Mouse (Mus musculus): ENCODE measurements around the gene Celf1. TPM values are rescaled to one million over a fixed set of nuclear protein-coding genes. Genes with fewer than 3 reads are reported as not detected.

Gene Celf1
- total RNA-seq, 2 experiments from 2014 or later = 132 to 148 TPM

DNA sequence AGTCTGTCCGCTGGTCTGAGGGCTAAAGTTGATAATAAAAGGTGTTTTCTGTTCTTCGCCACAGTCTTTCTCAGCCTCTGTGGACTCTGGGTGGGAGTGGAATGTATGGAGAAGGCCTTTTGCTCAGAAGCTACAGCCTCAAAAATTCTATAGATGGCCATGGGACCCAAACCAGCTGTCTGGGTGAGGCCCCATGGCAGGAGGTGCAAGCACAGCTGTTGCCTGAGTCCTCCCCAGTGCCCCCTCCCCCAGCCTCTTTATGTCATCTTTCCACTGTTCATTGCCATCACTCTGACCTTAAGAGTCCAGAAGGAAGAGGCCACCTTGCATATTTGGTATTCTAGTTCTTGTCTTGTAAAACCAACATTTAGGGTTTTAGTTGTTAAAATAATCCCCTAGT, 119.2 kb downstream of the Celf1 start:
- no peak for DNase-seq (ENCODE audit: low spot score in 2 of 2)

DNA sequence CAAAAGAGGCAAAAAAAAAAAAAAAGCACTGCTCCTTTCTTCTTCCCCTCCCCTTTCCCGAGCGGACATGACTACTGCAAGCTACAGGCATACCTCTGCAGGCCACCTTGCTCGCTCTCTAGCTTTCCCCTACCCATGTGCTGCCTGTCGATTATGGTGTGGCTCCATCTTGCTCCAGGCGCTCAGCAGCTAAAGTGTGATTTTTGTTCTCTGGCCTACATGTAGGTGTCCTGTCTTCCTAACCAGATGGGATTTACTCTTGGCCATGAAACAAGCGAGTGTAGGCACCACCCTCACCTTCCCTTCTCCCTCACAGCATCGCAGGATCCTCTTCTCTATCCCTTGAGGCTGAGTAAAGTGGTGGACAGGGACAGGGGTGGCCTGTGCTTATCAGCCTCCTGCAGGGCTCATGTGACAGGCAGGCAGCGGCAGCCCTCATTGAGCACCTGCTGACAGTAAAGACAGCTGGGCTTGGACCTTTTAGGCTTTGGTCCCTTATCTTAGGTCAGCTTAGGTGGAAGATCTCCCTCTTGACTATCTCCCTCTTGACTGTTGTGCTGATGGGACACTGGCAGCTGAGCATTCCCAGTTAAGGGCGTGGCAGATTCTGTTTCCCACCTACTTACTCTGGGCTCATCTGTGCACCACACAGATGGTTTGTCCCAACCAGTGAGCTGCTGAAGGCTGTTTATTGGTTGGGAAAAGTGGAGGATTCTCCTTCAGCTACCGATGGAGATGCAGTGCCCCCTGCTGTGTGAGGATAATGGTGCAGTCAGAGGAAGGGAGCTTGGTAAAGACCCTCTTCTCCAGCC, 120.6 kb downstream of the Celf1 start:
- DNase-seq (ENCODE audit: low spot score in 2 of 2) = peak; percentile 73 to 76

DNA sequence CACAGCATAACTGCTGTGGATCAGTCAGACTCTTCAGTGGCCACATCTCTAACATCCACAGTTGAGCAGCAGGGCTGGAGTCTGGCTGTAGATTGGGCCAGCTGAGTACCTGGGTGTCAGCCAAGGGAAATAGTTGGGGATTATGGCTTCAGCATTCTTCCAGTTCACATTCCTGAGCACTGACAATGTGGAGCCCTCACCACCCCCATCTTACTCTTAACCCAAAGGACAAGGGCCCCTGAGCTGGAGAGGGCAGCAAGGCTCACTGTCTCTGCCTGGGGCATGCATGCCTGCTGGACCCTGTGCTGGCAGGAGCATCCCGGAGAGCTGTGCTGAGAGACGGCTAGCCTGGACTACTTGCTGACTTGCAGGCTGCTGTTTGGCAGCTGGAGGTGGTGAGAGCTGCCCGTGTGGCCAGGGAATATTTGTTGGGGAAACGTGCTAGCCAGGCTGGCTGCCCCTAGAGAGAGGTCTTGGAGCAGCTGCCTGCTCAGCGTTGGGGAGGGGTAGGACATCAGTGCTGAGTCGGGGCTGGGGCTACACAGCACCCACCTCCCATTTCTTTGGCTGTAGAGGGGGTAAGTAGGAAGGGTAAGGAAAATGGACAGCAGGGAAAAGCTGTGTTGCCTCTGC, 121.8 kb downstream of the Celf1 start:
- no peak for DNase-seq (ENCODE audit: low spot score in 2 of 2)

DNA sequence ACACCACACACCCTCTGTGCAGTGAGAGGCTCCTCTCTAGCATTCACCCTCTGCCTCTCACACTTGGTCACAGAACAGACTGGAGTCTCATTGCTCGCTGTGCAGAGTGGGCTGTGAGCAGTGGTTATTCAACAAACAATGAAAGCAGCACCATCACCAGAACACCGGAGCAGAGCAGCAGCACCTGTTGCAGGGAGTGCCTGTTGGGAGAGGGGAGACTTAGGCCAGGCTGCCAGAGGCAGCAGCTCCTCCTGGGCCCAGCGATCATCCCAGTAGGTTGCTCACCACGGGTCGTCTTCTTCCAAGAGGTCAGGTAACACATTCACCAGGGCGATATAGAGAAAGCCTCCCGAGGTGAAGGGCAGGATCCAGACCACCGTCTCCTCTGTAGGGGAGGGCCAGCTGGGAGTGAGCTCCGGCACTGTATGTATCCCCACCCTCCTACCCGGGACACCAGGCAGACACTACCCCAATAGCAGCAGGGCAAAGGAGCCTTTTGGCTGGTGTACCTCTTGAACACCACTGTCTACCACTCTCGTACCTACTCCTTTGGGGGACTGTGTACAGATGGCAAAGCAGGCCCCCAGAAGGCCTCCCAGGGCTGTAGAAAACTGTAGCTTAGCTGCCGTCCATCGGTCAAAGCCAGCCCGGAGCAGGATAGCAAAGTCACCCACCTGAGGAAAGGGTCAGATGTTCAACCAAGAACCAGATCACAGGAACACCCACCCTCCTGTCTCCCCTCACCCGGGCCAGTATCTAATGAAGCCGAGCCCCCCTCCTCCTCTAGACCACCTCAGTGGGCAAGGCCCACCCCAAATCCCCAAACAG, 122.8 kb downstream of the Celf1 start:
- DNase-seq (ENCODE audit: low spot score in 2 of 2) = no peak

DNA sequence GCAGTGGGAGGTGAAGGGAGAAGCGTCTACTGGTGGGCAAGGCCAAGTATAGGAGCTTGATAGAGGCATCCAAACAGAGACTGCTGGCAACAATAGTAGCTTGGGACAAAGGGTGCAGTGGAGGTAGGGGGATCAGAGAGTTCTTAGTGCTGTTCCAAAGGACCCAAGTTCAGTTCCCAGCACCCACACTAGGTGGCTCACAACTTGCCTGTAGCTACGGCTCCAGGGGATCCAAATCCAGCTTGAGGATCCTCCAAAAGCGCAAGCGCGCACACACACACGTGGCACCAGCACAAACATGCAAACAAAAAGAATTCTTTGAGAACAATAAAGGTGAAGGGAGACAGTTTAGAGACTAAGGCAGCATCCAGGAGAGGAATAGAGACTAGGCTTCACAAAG, 124.0 kb downstream of the Celf1 start:
- no peak for DNase-seq (ENCODE audit: low spot score in 2 of 2)

DNA sequence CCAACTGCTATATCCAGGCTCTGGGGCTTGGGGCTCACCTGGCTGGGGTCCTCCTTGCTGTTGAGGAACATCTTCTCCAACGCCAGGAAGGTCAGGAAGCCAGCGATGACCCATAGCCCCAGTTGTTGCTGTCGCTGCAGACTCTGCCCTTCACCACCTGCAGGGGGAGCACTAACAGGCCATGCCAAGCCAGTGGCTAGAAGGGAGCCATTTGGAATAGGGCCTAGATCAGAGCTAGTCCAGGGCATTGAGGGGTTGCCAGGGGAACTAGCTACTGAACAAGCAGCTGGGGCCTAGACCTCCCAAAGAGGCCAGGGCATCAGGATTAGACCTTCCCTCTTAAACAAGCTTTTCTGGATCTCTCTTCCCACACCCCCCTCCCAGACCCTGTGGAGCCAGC, 125.4 kb downstream of the Celf1 start:
- DNase-seq (ENCODE audit: low spot score in 2 of 2) = peak; percentile 40 to 52

DNA sequence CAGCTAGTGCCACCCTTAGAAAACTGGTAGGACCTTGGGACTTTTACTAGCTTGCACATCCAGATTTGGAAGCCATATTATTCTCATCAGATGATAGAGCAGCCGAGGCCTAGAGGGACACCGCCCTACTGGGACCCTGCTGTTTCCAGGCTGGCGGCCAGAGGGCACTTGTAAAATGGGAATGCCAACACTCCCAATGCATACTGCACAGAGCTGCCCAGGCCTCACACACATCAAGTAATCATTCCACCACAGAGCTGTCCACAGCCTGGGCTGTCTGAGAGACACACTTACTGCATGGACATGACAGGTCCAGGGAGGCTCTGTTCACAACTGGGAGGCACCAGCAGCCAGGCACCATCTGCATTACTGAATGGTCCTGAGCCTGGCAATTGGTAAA, 126.3 kb downstream of the Celf1 start:
- DNase-seq (ENCODE audit: low spot score in 2 of 2) = no peak

DNA sequence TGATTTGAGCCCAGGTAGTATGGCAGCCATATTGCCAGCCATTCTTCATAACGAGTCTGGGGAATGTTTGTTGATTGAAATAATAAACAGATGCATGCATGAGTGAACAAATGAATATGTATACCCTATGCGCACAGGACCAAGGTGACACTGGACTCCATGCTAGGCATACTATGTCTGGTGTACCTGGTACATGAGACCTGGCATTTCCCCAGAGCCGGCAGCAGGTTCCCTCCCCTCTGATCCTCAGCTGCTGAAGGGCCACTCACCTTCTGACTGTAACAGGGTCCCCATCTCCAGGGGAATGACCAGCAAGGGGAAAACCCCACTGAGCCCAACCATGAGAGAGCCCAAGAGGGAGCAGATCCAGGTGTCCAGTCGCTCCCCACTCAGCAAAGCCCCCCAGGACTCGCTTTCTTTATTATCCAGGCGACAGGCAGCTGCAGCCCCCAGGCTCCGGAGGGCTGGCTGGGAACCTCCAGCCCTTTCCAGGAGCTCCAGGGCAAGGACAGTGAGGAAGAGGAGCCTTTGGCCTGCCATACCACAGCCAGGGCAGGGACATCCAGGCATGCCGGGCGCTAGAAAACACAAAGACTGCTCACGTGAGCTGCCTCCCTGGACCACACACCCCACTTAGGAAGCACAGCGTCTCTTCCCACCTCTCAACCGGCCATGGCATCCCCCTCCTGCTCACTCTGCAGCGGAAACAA, 128.1 kb downstream of the Celf1 start:
- DNase-seq (ENCODE audit: low spot score in 2 of 2) = no peak

DNA sequence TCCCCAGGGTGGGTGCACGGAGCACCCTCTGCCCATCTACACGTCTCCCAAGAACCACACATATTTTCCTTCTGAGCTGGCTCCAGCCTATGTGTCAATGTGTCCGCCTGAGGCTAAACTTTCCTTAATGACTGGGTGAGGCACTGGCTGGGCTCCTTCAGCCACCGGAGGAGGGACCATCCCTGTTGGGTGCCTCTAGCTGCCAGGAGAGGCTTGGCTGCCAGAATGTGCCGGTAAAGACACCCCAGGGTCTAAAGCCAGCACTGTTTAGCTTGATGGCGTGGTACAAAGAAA, 128.6 kb downstream of the Celf1 start:
- DNase-seq (ENCODE audit: low spot score in 2 of 2) = no peak

Other genes starting within 250 kb of the Celf1 start
- 10 to 100 TPM; 48.5 to 50.2 TPM for gene Fnbp4, start 195.0 kb upstream of the Celf1 start, total RNA-seq (2021)
- under 1 TPM; 0.53 to 0.63 TPM for gene Agbl2, start 157.7 kb upstream of the Celf1 start, total RNA-seq (2021)
- gene Mtch2, start 93.2 kb upstream of the Celf1 start, total RNA-seq (2021) = 100 to 1,000 TPM in 1 of 2 experiments, 10 to 100 TPM in 1; 96.8 to 106 TPM
- 100 to 1,000 TPM; 275 to 295 TPM for gene C1qtnf4, start 54.5 kb upstream of the Celf1 start, total RNA-seq (2021)
- gene Kbtbd4, start 35.6 kb upstream of the Celf1 start, total RNA-seq (2021) = 10 to 100 TPM; 48.0 to 57.1 TPM
- 100 to 1,000 TPM; 253 to 266 TPM for gene Ndufs3, start 35.6 kb upstream of the Celf1 start, total RNA-seq (2021)
- gene Rapsn, start 95.2 kb downstream of the Celf1 start, total RNA-seq (2021) = under 1 TPM; 0.49 to 0.70 TPM
- gene Psmc3, start 113.6 kb downstream of the Celf1 start, total RNA-seq (2021) = 100 to 1,000 TPM; 210 to 211 TPM
- gene Slc39a13, start 130.0 kb downstream of the Celf1 start, total RNA-seq (2021) = 10 to 100 TPM; 26.8 to 31.8 TPM
- 1 to 10 TPM; 3.2 to 3.6 TPM for gene Spi1, start 142.0 kb downstream of the Celf1 start, total RNA-seq (2021)
- under 1 TPM; 0.12 TPM for gene Mybpc3, start 177.8 kb downstream of the Celf1 start, total RNA-seq (2021)
- 100 to 1,000 TPM; 222 to 228 TPM for gene Madd, start 243.5 kb downstream of the Celf1 start, total RNA-seq (2021)

All from left cerebral cortex, adult 18-20 months (tissue).